Mouse (Mus musculus) bone marrow macrophage, adult 2 months (primary cell): ENCODE results near the gene Sp9. TPM values are rescaled to one million over a fixed set of nuclear protein-coding genes. Genes with fewer than 3 reads are reported as not detected.

ENCODE experiments used
- H3K27ac ChIP-seq: 2 replicates; pipeline ENCODE4 v1.5.1; 2012; ENCODE audit warnings: low read depth, low read length; ENCODE audit not compliant: insufficient read depth
- H3K4me1 ChIP-seq: 2 replicates; pipeline ENCODE4 v1.6.1; 2012; ENCODE audit warnings: low read length; ENCODE audit not compliant: control insufficient read depth, insufficient read depth
- H3K4me3 ChIP-seq: 2 replicates; pipeline ENCODE4 v1.5.1; 2012; ENCODE audit warnings: mild to moderate bottlenecking, low read length, moderate library complexity; ENCODE audit not compliant: insufficient read depth
- CTCF ChIP-seq: IDR thresholded peaks from 2 replicates; pipeline ENCODE4 v1.5.1; 2012; ENCODE audit warnings: low read depth, mild to moderate bottlenecking, low read length, moderate library complexity
- POLR2A ChIP-seq: IDR thresholded peaks from 2 replicates; pipeline ENCODE4 v1.6.1; 2012; ENCODE audit warnings: mild to moderate bottlenecking, low read depth, low read length, borderline replicate concordance
- polyA plus RNA-seq: library from polyadenylated mRNA; stranded (reverse); fragments of >200 nt; gene quantifications from 2 replicates; pipeline ENCODE4 v1.2.4, GENCODE M21; 2012; ENCODE audit not compliant: missing spikeins, insufficient read depth, insufficient read length

The Sp9 gene
- polyA plus RNA-seq, result not detected in 2 replicates

GRCm38 (mm10) chr2:73271459-73272161 is at the start of gene Sp9:
TSS of gene Sp9 (plus strand) at chr2:73271925.
- Histone ChIP-seq H3K4me1 (no peaks in the 10 kb centered on the region), H3K4me3 (peak within 1 kb of the TSS; percentile 52)
- no peak for TF ChIP-seq CTCF
- TF ChIP-seq POLR2A, result no peak

DNA sequence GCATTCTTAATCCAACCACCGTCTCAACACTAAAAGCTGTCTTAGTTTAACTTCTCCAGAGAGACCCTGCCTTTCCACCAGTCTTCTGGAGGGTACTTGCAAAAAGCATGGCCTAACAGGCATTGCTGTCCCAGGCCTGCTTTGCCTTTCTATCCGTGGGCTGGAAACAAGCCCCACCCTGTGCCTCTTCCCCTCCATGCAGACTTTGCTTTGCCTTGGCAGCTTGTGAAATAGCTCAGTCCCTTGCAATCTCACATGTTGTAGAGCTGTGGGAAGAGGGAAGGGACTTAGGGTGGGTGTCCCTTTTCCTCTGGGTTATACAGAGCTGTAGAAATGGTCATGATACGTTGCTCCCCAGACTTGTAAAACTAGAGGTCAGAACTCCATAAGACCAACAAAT is 40.6 kb upstream of the Sp9 start:
- Histone ChIP-seq H3K4me3 (no peak overlapping the region), H3K27ac (no peak overlapping the region), H3K4me1 (no peaks in the 10 kb centered on the region)
- TF ChIP-seq POLR2A (no peak), CTCF (no peak)

More at GRCm38 (mm10) chr2:73271459-73272161, at the start of gene Sp9:
- no peak within 1 kb of the TSS for H3K27ac ChIP-seq

GRCm38 (mm10) chr2:73241299-73241698 is 30.4 kb upstream of the Sp9 start:
- TF ChIP-seq POLR2A (no peak), CTCF (no peak)
- Histone ChIP-seq H3K4me3 (no peak overlapping the region), H3K4me1 (no peaks in the 10 kb centered on the region), H3K27ac (no peak overlapping the region)

DNA sequence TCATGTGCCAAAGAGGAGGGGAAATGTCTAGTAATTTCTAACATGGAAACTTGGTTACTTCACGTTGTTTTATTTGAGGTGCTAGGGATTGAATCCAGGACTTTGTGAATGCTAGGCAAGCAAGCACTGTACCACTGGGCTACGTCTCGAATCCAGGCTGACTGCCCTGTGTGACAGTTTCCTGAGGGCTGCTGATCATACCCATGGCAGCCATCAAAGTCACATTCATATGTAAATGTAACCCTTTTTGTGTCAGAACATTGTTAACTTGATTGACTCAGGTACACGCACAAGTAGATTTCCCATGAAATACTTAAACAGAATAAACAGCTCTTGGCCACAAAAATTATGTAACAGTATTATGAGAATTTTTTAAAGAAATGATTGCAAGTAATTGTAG is 23.0 kb upstream of the Sp9 start:
- H3K4me1 ChIP-seq, result no peaks in the 10 kb centered on the region
- H3K27ac ChIP-seq, result no peak overlapping the region
- H3K4me3 ChIP-seq, result no peak overlapping the region
- no peak for TF ChIP-seq CTCF
- no peak for TF ChIP-seq POLR2A

- H3K4me1 ChIP-seq, result no peaks in the 10 kb centered on the region
- TF ChIP-seq CTCF (no peak), POLR2A (no peak)
- H3K27ac ChIP-seq, result no peak overlapping the region
- peak overlapping the region; percentile 18 for H3K4me3 ChIP-seq
Observed at GRCm38 (mm10) chr2:73263172-73263765, 8.5 kb upstream of the Sp9 start.

- TF ChIP-seq POLR2A (no peak), CTCF (no peak)
- Histone ChIP-seq H3K27ac (no peak overlapping the region), H3K4me3 (peak overlapping the region; percentile 18), H3K4me1 (no peaks in the 10 kb centered on the region)
Observed at GRCm38 (mm10) chr2:73263794-73264610, 7.7 kb upstream of the Sp9 start.

DNA sequence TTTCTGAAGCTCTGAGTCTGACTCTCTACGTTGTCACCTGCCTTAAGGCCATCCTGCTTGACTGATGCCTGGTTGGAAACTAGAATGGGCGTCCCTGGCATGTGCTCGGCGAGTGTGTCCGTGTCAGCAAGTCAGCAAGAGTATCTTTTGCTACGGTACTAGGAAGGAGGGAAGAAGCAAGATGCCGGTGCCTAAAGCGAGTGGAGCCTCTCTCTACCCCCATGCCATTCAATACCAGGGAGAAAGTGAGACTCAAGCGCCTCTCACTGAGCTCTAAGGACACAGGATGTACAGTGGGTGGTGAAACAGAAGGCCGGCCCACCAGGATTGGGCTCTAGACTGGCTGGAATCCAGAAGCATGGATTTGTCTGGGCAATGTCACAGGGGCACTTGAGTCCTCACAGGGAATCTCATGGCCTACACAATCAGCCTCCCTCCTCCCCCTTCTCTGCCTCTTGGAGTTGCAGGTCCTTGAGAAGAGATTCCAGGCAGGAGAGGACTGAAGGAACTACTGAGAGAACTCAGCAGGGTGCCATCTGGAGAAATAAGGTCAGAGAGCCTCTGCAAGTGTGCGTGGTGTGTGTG is 7.0 kb upstream of the Sp9 start:
- H3K4me3 ChIP-seq, result peak overlapping the region; percentile 1; the same call in 1 of the 2 replicates

DNA sequence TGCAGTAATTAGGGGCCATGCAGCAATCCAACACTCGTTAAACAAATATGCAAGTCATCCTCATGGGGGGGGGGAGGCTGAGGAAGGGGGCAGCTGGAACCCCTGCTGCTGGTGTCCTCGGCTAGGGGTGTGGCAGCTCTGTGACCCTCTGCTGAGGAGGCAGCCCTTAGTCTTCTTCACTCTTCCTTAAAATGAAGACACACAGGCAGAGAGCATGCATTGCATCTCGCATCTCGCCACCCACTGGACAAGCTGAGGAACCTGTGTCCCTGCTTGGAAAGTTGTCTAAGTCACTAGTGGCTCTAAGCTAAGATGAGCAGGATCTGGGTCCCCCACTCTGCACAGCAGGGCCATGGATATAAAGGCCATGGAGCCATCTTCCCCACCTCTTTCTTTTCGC is 5.7 kb upstream of the Sp9 start:
- Histone ChIP-seq H3K4me3 (no peak overlapping the region), H3K27ac (no peak overlapping the region), H3K4me1 (no peaks in the 10 kb centered on the region)
- TF ChIP-seq POLR2A, result no peak
- TF ChIP-seq CTCF, result no peak

More for the DNA sequence above, 7.0 kb upstream of the Sp9 start:
- H3K27ac ChIP-seq, result no peak overlapping the region
- TF ChIP-seq CTCF (no peak), POLR2A (no peak)
- no peaks in the 10 kb centered on the region for H3K4me1 ChIP-seq

DNA sequence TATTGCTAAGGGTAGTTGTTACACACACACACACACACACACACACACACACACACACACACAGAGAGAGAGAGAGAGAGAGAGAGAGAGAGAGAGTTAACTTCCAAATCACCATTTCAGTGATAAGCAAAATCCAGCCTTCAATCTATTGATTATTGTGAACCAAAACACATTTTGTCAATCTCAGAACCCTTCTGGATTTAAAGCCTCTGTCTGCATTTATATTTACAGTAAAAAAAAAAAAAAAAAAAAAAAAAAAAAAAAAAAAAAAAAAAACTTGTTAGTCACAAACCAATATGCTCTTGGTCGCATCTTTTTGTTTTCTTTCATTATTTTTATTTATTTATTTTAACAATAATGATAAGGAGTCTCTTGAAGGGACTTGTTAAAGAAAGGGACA is 5.1 kb upstream of the Sp9 start:
- TF ChIP-seq POLR2A, result no peak
- no peak for TF ChIP-seq CTCF
- no peak overlapping the region for H3K4me3 ChIP-seq
- no peaks in the 10 kb centered on the region for H3K4me1 ChIP-seq
- H3K27ac ChIP-seq, result no peak overlapping the region

GRCm38 (mm10) chr2:73267231-73267630 is 4.5 kb upstream of the Sp9 start:
- no peak overlapping the region for H3K4me3 ChIP-seq
- H3K4me1 ChIP-seq, result no peaks in the 10 kb centered on the region
- H3K27ac ChIP-seq, result no peak overlapping the region
- TF ChIP-seq CTCF (no peak), POLR2A (no peak)

- TF ChIP-seq POLR2A, result no peak
- no peak for TF ChIP-seq CTCF
- Histone ChIP-seq H3K27ac (no peak overlapping the region), H3K4me3 (no peak overlapping the region), H3K4me1 (no peaks in the 10 kb centered on the region)
Observed at GRCm38 (mm10) chr2:73267818-73268217, 3.9 kb upstream of the Sp9 start.
